ENCODE assay signal across 8 mouse cellular contexts in genomic region chr10:43452663-43452996, GRCm38 (mm10). TPM values are rescaled to one million over a fixed set of nuclear protein-coding genes. Genes with fewer than 3 reads are reported as not detected.
DNase-seq lines count a peak whose midpoint lies in the region; ATAC-seq lines count a peak whose summit lies in the region.

No protein-coding gene starts in this region.

- peak overlapping the region in 1 of 2 experiments; percentile 23; a peak in 1 of 4 replicates for H3K4me3 ChIP-seq in heart, embryonic 14.5 days (ENCODE audit: control insufficient read depth in 1 of 2, insufficient read depth in 1 of 2, low read depth in 1 of 2, low read length in 2 of 2)
- H3K4me3 ChIP-seq in embryonic facial prominence, embryonic 10.5 days = peak overlapping the region; percentile 33
- H3K4me3 ChIP-seq in hindbrain, embryonic 13.5 days = no peak overlapping the region
- peak overlapping the region; percentile 37 for H3K4me3 ChIP-seq in midbrain, embryonic 10.5 days

- H3K4me1 ChIP-seq in heart, embryonic 14.5 days (ENCODE audit: control insufficient read depth in 2 of 2, insufficient read depth in 2 of 2, low read length in 2 of 2) = peaks cover 6 to 13% of the 10 kb centered on the region in 2 experiments
- peaks cover 20% of the 10 kb centered on the region for H3K4me1 ChIP-seq in embryonic facial prominence, embryonic 10.5 days
- H3K4me1 ChIP-seq in hindbrain, embryonic 13.5 days (replicated peaks) = peaks cover 6% of the 10 kb centered on the region
- peaks cover 16% of the 10 kb centered on the region for H3K4me1 ChIP-seq in midbrain, embryonic 10.5 days

- no peak for DNase-seq in heart, adult 18-20 months
- no peak for DNase-seq in embryonic facial prominence, embryonic 10.5 days (ENCODE audit: low spot score)
- DNase-seq in midbrain, embryonic 10.5 days (ENCODE audit: low spot score) = no peak
- no peak for DNase-seq in embryo, embryonic 9.5 days (ENCODE audit: extremely low spot score)
- DNase-seq in adrenal gland, adult (ENCODE audit: inconsistent age in 2 of 2, low spot score in 1 of 2) = no peak
- no peak for DNase-seq in urinary bladder, postnatal 36 days (ENCODE audit: low spot score in 2 of 2)

- H3K4me2 ChIP-seq in heart, embryonic 14.5 days (ENCODE audit: low read length) = peak overlapping the region; percentile 60
- H3K4me2 ChIP-seq in hindbrain, embryonic 13.5 days = peak overlapping the region; percentile 40

- no peaks in the 10 kb centered on the region for H3K27me3 ChIP-seq in heart, embryonic 14.5 days (ENCODE audit: control insufficient read depth, insufficient read depth, low read length)
- H3K27me3 ChIP-seq in embryonic facial prominence, embryonic 10.5 days (replicated peaks; ENCODE audit: low read depth, poor library complexity, severe bottlenecking) = 0 out of 2 replicates have a peak, but pooled peaks cover 11% of the 10 kb centered on the region
- H3K27me3 ChIP-seq in hindbrain, embryonic 13.5 days = no peaks in the 10 kb centered on the region
- H3K27me3 ChIP-seq in midbrain, embryonic 10.5 days (ENCODE audit: low read depth, poor library complexity, severe bottlenecking) = peaks cover 7% of the 10 kb centered on the region

- 16% methylated on average over 5 of the region's 5 CpGs for WGBS in heart, embryonic 14.5 days
- WGBS in embryonic facial prominence, embryonic 10.5 days = 17% methylated on average over 5 of the region's 5 CpGs
- 18% methylated on average over 5 of the region's 5 CpGs for WGBS in hindbrain, embryonic 13.5 days
- 22% methylated on average over 5 of the region's 5 CpGs for WGBS in midbrain, embryonic 10.5 days

- ATAC-seq in heart, embryonic 14.5 days (ENCODE audit: insufficient number of reproducible peaks, insufficient read depth, low FRiP score, low read depth) = no peak
- no peak for ATAC-seq in hindbrain, embryonic 13.5 days (ENCODE audit: low FRiP score)

- H3K36me3 ChIP-seq in heart, embryonic 14.5 days (ENCODE audit: control insufficient read depth, insufficient read depth, low read length) = no peaks in the 10 kb centered on the region
- H3K36me3 ChIP-seq in embryonic facial prominence, embryonic 10.5 days (replicated peaks) = no peaks in the 10 kb centered on the region
- no peaks in the 10 kb centered on the region for H3K36me3 ChIP-seq in hindbrain, embryonic 13.5 days
- H3K36me3 ChIP-seq in midbrain, embryonic 10.5 days = no peaks in the 10 kb centered on the region

- no peak overlapping the region for H3K27ac ChIP-seq in heart, embryonic 14.5 days (replicated peaks in 1 of 2; ENCODE audit: control insufficient read depth in 1 of 2, insufficient read depth in 1 of 2, low read depth in 2 of 2, low read length in 2 of 2)
- peak overlapping the region; percentile 25 for H3K27ac ChIP-seq in embryonic facial prominence, embryonic 10.5 days (replicated peaks)
- H3K27ac ChIP-seq in hindbrain, embryonic 13.5 days = no peak overlapping the region
- peak overlapping the region; percentile 61 for H3K27ac ChIP-seq in midbrain, embryonic 10.5 days (replicated peaks)

- no peaks in the 10 kb centered on the region for H3K9me3 ChIP-seq in heart, embryonic 14.5 days (ENCODE audit: control insufficient read depth, low read length)
- H3K9me3 ChIP-seq in embryonic facial prominence, embryonic 10.5 days = no peaks in the 10 kb centered on the region
- no peaks in the 10 kb centered on the region for H3K9me3 ChIP-seq in hindbrain, embryonic 13.5 days
- peaks cover 4% of the 10 kb centered on the region for H3K9me3 ChIP-seq in midbrain, embryonic 10.5 days (replicated peaks)

- no peak overlapping the region; the same call in 1 of the 2 replicates for H3K9ac ChIP-seq in heart, embryonic 14.5 days (ENCODE audit: low read length)
- no peak overlapping the region for H3K9ac ChIP-seq in hindbrain, embryonic 13.5 days

RNA-seq across cellular contexts. Expression of gene Bend3, which starts 26.0 kb away (rescaled TPM):
- 4.6 and 5.6 TPM in 2 replicates for polyA plus RNA-seq in heart, embryonic 14.5 days (2014; fragmentation: Nextera tagmentation; extraction: Ambion mirVana)
- 1 to 10 TPM; 4.0 to 4.2 TPM for total RNA-seq in heart, adult 18-20 months (2021)
- polyA plus RNA-seq in embryonic facial prominence, embryonic 10.5 days (2016; fragmentation: Nextera tagmentation; extraction: Ambion mirVana) = 9.1 and 10.8 TPM in 2 replicates
- polyA plus RNA-seq in hindbrain, embryonic 13.5 days (2015; fragmentation: Nextera tagmentation; extraction: Ambion mirVana) = 3.0 and 3.8 TPM in 2 replicates
- polyA plus RNA-seq in midbrain, embryonic 10.5 days (2016; fragmentation: Nextera tagmentation; extraction: Ambion mirVana) = 7.5 and 7.7 TPM in 2 replicates

Comparison
In these comparisons a context has a peak if more than half of its experiments do, and no peak if none do; other contexts are left out.
1. H3K27ac ChIP-seq: peak in embryonic facial prominence, embryonic 10.5 days (single experiment) and midbrain, embryonic 10.5 days (single experiment); none in heart, embryonic 14.5 days (0 of 2) and hindbrain, embryonic 13.5 days (single experiment).